10 mouse cellular contexts compared by ENCODE assay signal in genomic region chr1:156221327-156221726, GRCm38 (mm10). TPM values are rescaled to one million over a fixed set of nuclear protein-coding genes. Genes with fewer than 3 reads are reported as not detected.
DNase-seq lines count a peak whose midpoint lies in the region; ATAC-seq lines count a peak whose summit lies in the region.
"Had no signal": no experiment of that assay in that cellular context is flagged by ENCODE, and none has a peak within 500 bp of the region (broad histone marks: within the 10 kb centered on the region; RNA-seq: fewer than 3 reads in every experiment).

No protein-coding gene starts in this region.

- no peak overlapping the region for H3K9ac ChIP-seq in hindbrain, embryonic 14.5 days
- no peak overlapping the region for H3K9ac ChIP-seq in hindbrain, embryonic 16.5 days (ENCODE audit: low read depth, low read length)
- H3K9ac ChIP-seq: embryonic facial prominence, embryonic 12.5 days; forebrain, embryonic 12.5 days had no signal

- DNase-seq in hindbrain, embryonic 10.5 days (ENCODE audit: low spot score), result no peak
- DNase-seq in hindbrain, embryonic 14.5 days (ENCODE audit: low spot score), result no peak
- DNase-seq in adipocyte (ENCODE audit: low spot score), result peak; percentile 48
- DNase-seq in limb, embryonic 10.5 days (ENCODE audit: low spot score), result no peak
- no peak for DNase-seq in thymus, postnatal 36 days
- no peak for DNase-seq in ovary, postnatal 10 days (ENCODE audit: low spot score)
- DNase-seq: cerebellum, adult 9-10 months had no signal

- no peak overlapping the region for H3K4me2 ChIP-seq in hindbrain, embryonic 14.5 days (replicated peaks)
- no peak overlapping the region for H3K4me2 ChIP-seq in hindbrain, embryonic 16.5 days (ENCODE audit: low read length)
- H3K4me2 ChIP-seq: embryonic facial prominence, embryonic 12.5 days; forebrain, embryonic 12.5 days had no signal

- no peak for ATAC-seq in hindbrain, embryonic 14.5 days (ENCODE audit: low FRiP score)
- ATAC-seq in hindbrain, embryonic 16.5 days, result peak; percentile 48; the same call in 1 of the 2 replicates

- H3K27ac ChIP-seq in hindbrain, embryonic 10.5 days, result peak overlapping the region; percentile 82
- H3K27ac ChIP-seq in hindbrain, embryonic 14.5 days, result no peak overlapping the region
- no peak overlapping the region for H3K27ac ChIP-seq in hindbrain, embryonic 16.5 days (ENCODE audit: low read depth, low read length)
- 0 out of 2 replicates have a peak overlapping the region, but pooled peaks have one; percentile 46 for H3K27ac ChIP-seq in limb, embryonic 10.5 days
- H3K27ac ChIP-seq: embryonic facial prominence, embryonic 12.5 days; forebrain, embryonic 12.5 days had no signal

- no peaks in the 10 kb centered on the region for H3K27me3 ChIP-seq in hindbrain, embryonic 10.5 days (ENCODE audit: insufficient read depth, poor library complexity, severe bottlenecking)
- H3K27me3 ChIP-seq in hindbrain, embryonic 14.5 days (ENCODE audit: control insufficient read depth, insufficient read depth, low read length), result no peaks in the 10 kb centered on the region
- no peaks in the 10 kb centered on the region for H3K27me3 ChIP-seq in hindbrain, embryonic 16.5 days (replicated peaks; ENCODE audit: control insufficient read depth, insufficient read depth, low read length)
- no peaks in the 10 kb centered on the region for H3K27me3 ChIP-seq in limb, embryonic 10.5 days (ENCODE audit: low read depth, poor library complexity, severe bottlenecking)
- H3K27me3 ChIP-seq: embryonic facial prominence, embryonic 12.5 days; forebrain, embryonic 12.5 days had no signal

- H3K4me1 ChIP-seq in hindbrain, embryonic 10.5 days (replicated peaks), result peaks cover 38% of the 10 kb centered on the region
- peaks cover 10% of the 10 kb centered on the region for H3K4me1 ChIP-seq in hindbrain, embryonic 14.5 days (replicated peaks; ENCODE audit: control insufficient read depth, insufficient read depth, low read length)
- peaks cover 10% of the 10 kb centered on the region for H3K4me1 ChIP-seq in hindbrain, embryonic 16.5 days (ENCODE audit: control insufficient read depth, insufficient read depth, low read depth, low read length)
- peaks cover 25% of the 10 kb centered on the region; the same call in 1 of the 2 replicates for H3K4me1 ChIP-seq in limb, embryonic 10.5 days
- H3K4me1 ChIP-seq: embryonic facial prominence, embryonic 12.5 days had no signal

- 19% methylated on average over 2 of the region's 2 CpGs for WGBS in hindbrain, embryonic 10.5 days
- WGBS in hindbrain, embryonic 14.5 days, result 31% methylated on average over 2 of the region's 2 CpGs
- 38% methylated on average over 2 of the region's 2 CpGs for WGBS in hindbrain, embryonic 16.5 days
- 30% methylated on average over 2 of the region's 2 CpGs for WGBS in limb, embryonic 10.5 days

- H3K9me3 ChIP-seq in hindbrain, embryonic 10.5 days, result no peaks in the 10 kb centered on the region
- H3K9me3 ChIP-seq in hindbrain, embryonic 14.5 days (ENCODE audit: control insufficient read depth, low read length), result no peaks in the 10 kb centered on the region
- no peaks in the 10 kb centered on the region for H3K9me3 ChIP-seq in hindbrain, embryonic 16.5 days (ENCODE audit: control insufficient read depth, low read length)
- H3K9me3 ChIP-seq in limb, embryonic 10.5 days (replicated peaks), result no peaks in the 10 kb centered on the region
- H3K9me3 ChIP-seq: embryonic facial prominence, embryonic 12.5 days; forebrain, embryonic 12.5 days had no signal

- H3K36me3 ChIP-seq in hindbrain, embryonic 10.5 days, result no peaks in the 10 kb centered on the region
- no peaks in the 10 kb centered on the region for H3K36me3 ChIP-seq in hindbrain, embryonic 14.5 days (replicated peaks; ENCODE audit: control insufficient read depth, insufficient read depth)
- no peaks in the 10 kb centered on the region for H3K36me3 ChIP-seq in hindbrain, embryonic 16.5 days (ENCODE audit: control insufficient read depth, insufficient read depth, low read length)
- no peaks in the 10 kb centered on the region for H3K36me3 ChIP-seq in limb, embryonic 10.5 days
- H3K36me3 ChIP-seq: embryonic facial prominence, embryonic 12.5 days; forebrain, embryonic 12.5 days had no signal

- no peak overlapping the region for H3K4me3 ChIP-seq in hindbrain, embryonic 10.5 days
- H3K4me3 ChIP-seq in hindbrain, embryonic 14.5 days (replicated peaks; ENCODE audit: low read length), result no peak overlapping the region
- H3K4me3 ChIP-seq in hindbrain, embryonic 16.5 days (ENCODE audit: low read length), result no peak overlapping the region
- H3K4me3 ChIP-seq in limb, embryonic 10.5 days, result no peak overlapping the region
- H3K4me3 ChIP-seq: embryonic facial prominence, embryonic 12.5 days; forebrain, embryonic 12.5 days had no signal

RNA-seq across cellular contexts. Expression of gene Fam163a, which starts 16.5 kb away (rescaled TPM):
- polyA plus RNA-seq in hindbrain, embryonic 10.5 days (2016; fragmentation: Nextera tagmentation; extraction: Ambion mirVana), result 4.9 and 7.7 TPM in 2 replicates
- 3.4 and 4.8 TPM in 2 replicates for polyA plus RNA-seq in hindbrain, embryonic 14.5 days (2014; fragmentation: Nextera tagmentation; extraction: Ambion mirVana)
- 3.7 and 4.5 TPM in 2 replicates for polyA plus RNA-seq in hindbrain, embryonic 16.5 days (2015; fragmentation: Nextera tagmentation; extraction: Ambion mirVana)
- polyA plus RNA-seq in limb, embryonic 10.5 days (2016; fragmentation: Nextera tagmentation; extraction: Ambion mirVana), result 0.33 and 0.34 TPM in 2 replicates

Comparison
In these comparisons a context has a peak if more than half of its experiments do, and no peak if none do; other contexts are left out.
1. H3K27ac ChIP-seq: peak in hindbrain, embryonic 10.5 days (single experiment) and limb, embryonic 10.5 days (single experiment); none in hindbrain, embryonic 14.5 days (single experiment) and hindbrain, embryonic 16.5 days (single experiment).